Mouse (Mus musculus) macrophage (primary cell): ENCODE results near the gene Pdk2. TPM values are rescaled to one million over a fixed set of nuclear protein-coding genes. Genes with fewer than 3 reads are reported as not detected.
"Not testable (repeated sequence)": the region's sequence is repeated elsewhere in the genome, so short reads cannot be mapped to it uniquely, and the experiment has no call there.

Experiments
- H3K27ac ChIP-seq: fragments of 350-480 bp; formaldehyde crosslinking; 2 replicates; pipeline ENCODE4 v1.9.0; 2021
- H3K36me3 ChIP-seq: fragments of 350-480 bp; formaldehyde crosslinking; 2 replicates; pipeline ENCODE4 v1.9.0; 2021; ENCODE audit errors: inconsistent target
- H3K4me3 ChIP-seq: fragments of 350-480 bp; formaldehyde crosslinking; 2 replicates; pipeline ENCODE4 v1.9.0; 2021; ENCODE audit errors: inconsistent target
- H3K79me2 ChIP-seq: fragments of 350-480 bp; formaldehyde crosslinking; 2 replicates; pipeline ENCODE4 v1.9.0; 2021; ENCODE audit errors: inconsistent target
- WGBS: methylation state at CpG from one replicate; pipeline ENCODE4 v1.1.7; 2026; ENCODE audit warnings: inconsistent platforms; ENCODE audit not compliant: missing documents; 5-methylcytosine and 5-hydroxymethylcytosine counted together
- polyA plus RNA-seq: library from polyadenylated mRNA; stranded (reverse); fragments of 250-400 nt; gene quantifications from 3 replicates; pipeline ENCODE4 v1.2.4, GENCODE M21; 2018; ENCODE audit warnings: inconsistent platforms

Gene Pdk2
- polyA plus RNA-seq, 1 experiment from 2014 or later = 14.2 TPM

GRCm38 (mm10) chr11:95026090-95026542, 15.0 kb downstream of the Pdk2 start:
- 91% methylated on average over 6 of the region's 6 CpGs for WGBS
- no peaks in the 10 kb centered on the region for H3K79me2 ChIP-seq
- no peaks in the 10 kb centered on the region for H3K36me3 ChIP-seq
- no peak overlapping the region for H3K27ac ChIP-seq
- no peak overlapping the region for H3K4me3 ChIP-seq

- WGBS = 95% methylated on average over 11 of the region's 11 CpGs
- H3K36me3 ChIP-seq = no peaks in the 10 kb centered on the region
- H3K27ac ChIP-seq = no peak overlapping the region
Observed at GRCm38 (mm10) chr11:95025227-95026012, 15.7 kb downstream of the Pdk2 start.

GRCm38 (mm10) chr11:95024439-95025184, 16.5 kb downstream of the Pdk2 start:
- no peaks in the 10 kb centered on the region for H3K36me3 ChIP-seq
- WGBS = 83% methylated on average over 29 of the region's 29 CpGs

More at GRCm38 (mm10) chr11:95025227-95026012, 15.7 kb downstream of the Pdk2 start:
- Histone ChIP-seq H3K4me3 (no peak overlapping the region), H3K79me2 (no peaks in the 10 kb centered on the region)

GRCm38 (mm10) chr11:95023481-95023880, 17.7 kb downstream of the Pdk2 start:
- H3K79me2 ChIP-seq = no peaks in the 10 kb centered on the region
- WGBS = 96% methylated on average over 9 of the region's 9 CpGs
- no peaks in the 10 kb centered on the region for H3K36me3 ChIP-seq
- no peak overlapping the region for H3K4me3 ChIP-seq
- H3K27ac ChIP-seq = no peak overlapping the region

More at GRCm38 (mm10) chr11:95024439-95025184, 16.5 kb downstream of the Pdk2 start:
- H3K27ac ChIP-seq = no peak overlapping the region
- no peaks in the 10 kb centered on the region for H3K79me2 ChIP-seq
- no peak overlapping the region for H3K4me3 ChIP-seq

- H3K79me2 ChIP-seq = no peaks in the 10 kb centered on the region
- H3K36me3 ChIP-seq = no peaks in the 10 kb centered on the region
- no peak overlapping the region for H3K4me3 ChIP-seq
- 83% methylated on average over 10 of the region's 10 CpGs for WGBS
- H3K27ac ChIP-seq = no peak overlapping the region
Observed at GRCm38 (mm10) chr11:95022237-95022992, 18.7 kb downstream of the Pdk2 start.

- WGBS = 83% methylated on average over 3 of the region's 3 CpGs
- Histone ChIP-seq H3K79me2 (no peaks in the 10 kb centered on the region), H3K4me3 (no peak overlapping the region), H3K27ac (no peak overlapping the region), H3K36me3 (no peaks in the 10 kb centered on the region)
Observed at GRCm38 (mm10) chr11:95015484-95015883, 25.7 kb downstream of the Pdk2 start.

GRCm38 (mm10) chr11:95012487-95012886, 28.7 kb downstream of the Pdk2 start:
- Histone ChIP-seq H3K27ac (no peak overlapping the region), H3K79me2 (no peaks in the 10 kb centered on the region), H3K36me3 (no peaks in the 10 kb centered on the region), H3K4me3 (no peak overlapping the region)
- WGBS = 71% methylated on average over 3 of the region's 3 CpGs

- 49% methylated on average over 3 of the region's 3 CpGs for WGBS
- no peaks in the 10 kb centered on the region for H3K79me2 ChIP-seq
- H3K4me3 ChIP-seq = no peak overlapping the region
- no peak overlapping the region for H3K27ac ChIP-seq
- H3K36me3 ChIP-seq = no peaks in the 10 kb centered on the region
Observed at GRCm38 (mm10) chr11:95012075-95012474, 29.1 kb downstream of the Pdk2 start.

GRCm38 (mm10) chr11:95011416-95011815, 29.7 kb downstream of the Pdk2 start:
- Histone ChIP-seq H3K27ac (no peak overlapping the region), H3K79me2 (no peaks in the 10 kb centered on the region), H3K36me3 (no peaks in the 10 kb centered on the region), H3K4me3 (no peak overlapping the region)
- 40% methylated on average over 1 of the region's 1 CpGs for WGBS

GRCm38 (mm10) chr11:95010841-95011403, 30.2 kb downstream of the Pdk2 start:
- WGBS = 80% methylated on average over 4 of the region's 4 CpGs
- H3K79me2 ChIP-seq, H3K36me3 ChIP-seq, H3K27ac ChIP-seq, H3K4me3 ChIP-seq: not testable (repeated sequence)

- 17% methylated on average over 33 of the region's 40 CpGs for WGBS
- no peak overlapping the region for H3K4me3 ChIP-seq
- no peaks in the 10 kb centered on the region for H3K79me2 ChIP-seq
- H3K36me3 ChIP-seq = peaks cover 4% of the 10 kb centered on the region; the same call in 1 of the 2 replicates
- H3K27ac ChIP-seq = no peak overlapping the region
Observed at GRCm38 (mm10) chr11:95010141-95010739, 30.9 kb downstream of the Pdk2 start.

GRCm38 (mm10) chr11:95009629-95010014, 31.5 kb downstream of the Pdk2 start, which contains the start of gene Samd14:
TSS of gene Samd14 (plus strand) at chr11:95009879.
- under 1% methylated on average over 27 of the region's 32 CpGs for WGBS
- Histone ChIP-seq H3K79me2 (no peaks in the 10 kb centered on the region), H3K36me3 (peaks cover 10% of the 10 kb centered on the region; the same call in 1 of the 2 replicates), H3K4me3 (peak within 1 kb of the TSS; percentile 31), H3K27ac (no peak within 1 kb of the TSS)

GRCm38 (mm10) chr11:95008661-95009628, 32.2 kb downstream of the Pdk2 start:
- WGBS = 29% methylated on average over 12 of the region's 15 CpGs
- H3K79me2 ChIP-seq = no peaks in the 10 kb centered on the region
- no peak overlapping the region for H3K27ac ChIP-seq
- peak overlapping the region; percentile 31 for H3K4me3 ChIP-seq
- H3K36me3 ChIP-seq = peaks cover 15% of the 10 kb centered on the region; the same call in 1 of the 2 replicates
